ENCODE assay signal across 8 mouse cellular contexts in the genomic region with DNA sequence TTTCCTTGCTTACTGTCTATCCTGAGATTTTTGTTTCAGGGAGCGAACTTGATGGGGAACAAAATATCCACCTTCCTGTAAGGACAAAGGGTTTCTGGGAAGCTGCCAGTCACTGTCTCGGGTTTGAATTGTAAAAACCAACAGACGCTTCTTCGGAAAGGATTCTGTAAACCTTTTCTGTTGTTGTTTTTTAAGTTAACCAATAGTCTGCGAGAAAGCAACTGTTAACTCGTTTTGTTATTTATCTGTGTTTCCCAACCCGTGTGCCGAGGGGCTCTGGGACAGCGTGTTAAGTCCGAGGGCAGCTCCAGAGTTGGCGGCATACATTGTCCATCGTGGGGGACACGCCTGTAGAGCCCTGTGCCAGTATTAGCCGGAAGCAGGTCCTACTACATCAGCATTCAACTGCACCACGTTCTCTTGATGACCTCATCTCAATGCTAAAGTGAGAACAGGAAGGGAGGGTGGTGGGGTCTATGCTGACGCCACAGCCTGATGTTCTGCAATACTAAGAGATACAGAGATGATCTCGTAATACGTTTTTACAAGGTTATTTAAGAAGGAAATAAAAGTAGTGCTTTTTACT.
DNase-seq lines count a peak whose midpoint lies in the region; ATAC-seq and TF ChIP-seq lines count a peak whose summit lies in the region.

No protein-coding gene starts in this region.

- DNase-seq in spleen, adult 2 months (ENCODE audit: low read depth in 1 of 2, low spot score in 2 of 2), result no peak
- no peak for DNase-seq in spleen, postnatal 4 days (ENCODE audit: low spot score in 2 of 2)
- DNase-seq in heart, embryonic 10.5 days (ENCODE audit: low spot score), result no peak
- DNase-seq in lung, postnatal 10 days, result peak; percentile 70
- no peak for DNase-seq in adrenal gland, adult 8-10 months
- no peak for DNase-seq in cerebellum, postnatal 14 days
- DNase-seq in c-Kit-positive CD71-positive TER-119-positive erythroid progenitor cells, embryonic 14.5 days (ENCODE audit: low spot score), result no peak

- no peak overlapping the region for H3K4me2 ChIP-seq in stomach, embryonic 16.5 days (ENCODE audit: low read depth, low read length)

- WGBS in spleen, adult 2 months, result 53% methylated on average over 18 of the region's 18 CpGs
- WGBS in heart, embryonic 10.5 days, result 65% methylated on average over 18 of the region's 18 CpGs
- WGBS in stomach, embryonic 16.5 days, result 66% methylated on average over 18 of the region's 18 CpGs

- H3K9me3 ChIP-seq in heart, embryonic 10.5 days, result no peaks in the 10 kb centered on the region
- no peaks in the 10 kb centered on the region for H3K9me3 ChIP-seq in stomach, embryonic 16.5 days (replicated peaks; ENCODE audit: control insufficient read depth, low read length)

- H3K9ac ChIP-seq in stomach, embryonic 16.5 days (ENCODE audit: low read length), result no peak overlapping the region

- TF ChIP-seq POLR2A in spleen, adult 2 months (IDR thresholded peaks at IDR 0.05; ENCODE audit: low read depth, low read length), result no peak

- peaks cover 22% of the 10 kb centered on the region for H3K4me1 ChIP-seq in spleen, adult 2 months (ENCODE audit: control insufficient read depth, insufficient read depth, insufficient read length)
- H3K4me1 ChIP-seq in heart, embryonic 10.5 days, result peaks cover 30% of the 10 kb centered on the region
- peaks cover 9% of the 10 kb centered on the region for H3K4me1 ChIP-seq in stomach, embryonic 16.5 days (ENCODE audit: control insufficient read depth, insufficient read depth, low read length)

- H3K27me3 ChIP-seq in spleen, adult 2 months (ENCODE audit: control insufficient read depth, insufficient read depth, low read length), result no peaks in the 10 kb centered on the region
- H3K27me3 ChIP-seq in heart, embryonic 10.5 days (ENCODE audit: insufficient read depth, poor library complexity, severe bottlenecking), result no peaks in the 10 kb centered on the region
- H3K27me3 ChIP-seq in stomach, embryonic 16.5 days (ENCODE audit: control insufficient read depth, insufficient read depth, low read length), result no peaks in the 10 kb centered on the region

- TF ChIP-seq CTCF in spleen, adult 2 months (IDR thresholded peaks at IDR 0.05; ENCODE audit: extremely low read depth, insufficient read depth, insufficient read length, insufficient replicate concordance), result no peak

- 0 out of 2 replicates have a peak, but pooled peaks cover 1% of the 10 kb centered on the region for H3K36me3 ChIP-seq in spleen, adult 2 months (ENCODE audit: control insufficient read depth, insufficient read depth, low read length)
- H3K36me3 ChIP-seq in heart, embryonic 10.5 days, result no peaks in the 10 kb centered on the region
- H3K36me3 ChIP-seq in stomach, embryonic 16.5 days (ENCODE audit: control insufficient read depth, insufficient read depth, low read length), result no peaks in the 10 kb centered on the region

- ATAC-seq in stomach, embryonic 16.5 days (ENCODE audit: insufficient read depth, low FRiP score), result peak; percentile 47; the same call in 1 of the 2 replicates

- no peak overlapping the region for H3K4me3 ChIP-seq in spleen, adult 2 months (ENCODE audit: extremely low read depth, insufficient read depth, insufficient read length)
- H3K4me3 ChIP-seq in heart, embryonic 10.5 days, result no peak overlapping the region
- no peak overlapping the region for H3K4me3 ChIP-seq in stomach, embryonic 16.5 days (replicated peaks; ENCODE audit: low read length)

- H3K27ac ChIP-seq in spleen, adult 2 months (ENCODE audit: insufficient read depth, low read length), result peak overlapping the region; percentile 67
- peak overlapping the region; percentile 77 for H3K27ac ChIP-seq in heart, embryonic 10.5 days
- H3K27ac ChIP-seq in stomach, embryonic 16.5 days (ENCODE audit: low read length), result peak overlapping the region; percentile 51; the same call in 1 of the 2 replicates
